Mouse (Mus musculus): ENCODE results near the gene Grap2. TPM values are rescaled to one million over a fixed set of nuclear protein-coding genes. Genes with fewer than 3 reads are reported as not detected.

Gene Grap2
- total and polyA plus RNA-seq, 3 experiments = 0.62 to 5.1 TPM; not detected in 1

DNA sequence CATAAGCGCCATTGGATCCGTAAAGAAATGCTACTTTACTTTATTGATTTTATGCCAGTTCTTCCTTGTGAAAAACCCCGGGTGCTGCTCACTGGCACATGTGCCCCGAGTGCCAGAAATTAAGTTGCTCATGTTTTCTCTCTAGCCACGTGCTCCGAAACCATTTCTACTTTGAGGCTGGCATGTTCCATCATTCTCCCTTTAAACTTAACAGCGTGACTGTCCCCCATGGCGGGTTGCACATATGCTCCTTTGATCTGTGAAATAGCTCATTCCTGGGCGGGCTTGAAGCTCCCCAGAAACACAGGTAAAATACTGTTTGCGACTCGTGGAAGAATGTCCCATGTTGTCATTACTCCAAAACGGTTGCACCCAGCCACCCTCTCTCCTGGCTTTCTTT lies 26.4 kb downstream of the Grap2 start:
- no peaks in the 10 kb centered on the region for H3K9me3 ChIP-seq (replicated peaks; ENCODE audit: insufficient read depth, low read length)
- TF ChIP-seq USF2 (IDR thresholded peaks at IDR 0.05; ENCODE audit: borderline replicate concordance in 1 of 2, insufficient read depth in 1 of 2, low read depth in 1 of 2, low read length in 2 of 2) (no peak), CTCF (IDR thresholded peaks at IDR 0.05 in 2 of 3, conservative IDR thresholded peaks at IDR 0.05 in 1 of 3; ENCODE audit: control insufficient read depth in 1 of 3, insufficient read depth in 1 of 3, low read depth in 2 of 3, low read length in 3 of 3, poor library complexity in 1 of 3, severe bottlenecking in 1 of 3) (no peak), EP300 (IDR thresholded peaks at IDR 0.05; ENCODE audit: low read depth in 1 of 2, low read length in 2 of 2) (no peak), MYB (IDR thresholded peaks at IDR 0.05; ENCODE audit: low read depth, low read length) (no peak), TAL1 (IDR thresholded peaks at IDR 0.05; ENCODE audit: low read length) (no peak), SIN3A (IDR thresholded peaks at IDR 0.05; ENCODE audit: low read length) (no peak), GABPA (IDR thresholded peaks at IDR 0.05; ENCODE audit: low read depth, low read length) (no peak), ZC3H11A (IDR thresholded peaks at IDR 0.05; ENCODE audit: low read depth, low read length) (no peak), MAZ (IDR thresholded peaks at IDR 0.05; ENCODE audit: low read depth, low read length) (no peak), RAD21 (IDR thresholded peaks at IDR 0.05; ENCODE audit: low read depth, low read length) (no peak), SMC3 (IDR thresholded peaks at IDR 0.05; ENCODE audit: low read depth, low read length) (no peak), TBP (IDR thresholded peaks at IDR 0.05; ENCODE audit: low read depth, low read length) (no peak), NRF1 (IDR thresholded peaks at IDR 0.05; ENCODE audit: insufficient read depth, low read depth, low read length, poor library complexity, severe bottlenecking) (no peak)
- no peak for DNase-seq (ENCODE audit: low read depth, low spot score)
- H3K79me2 ChIP-seq (ENCODE audit: control insufficient read depth, insufficient read depth, low read length, poor library complexity) = no peaks in the 10 kb centered on the region
- 0 out of 4 replicates have a peak, but pooled peaks cover 0 to 3% of the 10 kb centered on the region in 2 experiments for H3K4me1 ChIP-seq (ENCODE audit: control insufficient read depth in 1 of 2, insufficient read depth in 2 of 2, low read length in 2 of 2)
- H3K9ac ChIP-seq (ENCODE audit: control insufficient read depth, low read depth, low read length, poor library complexity, severe bottlenecking) = no peak overlapping the region
- H3K36me3 ChIP-seq (ENCODE audit: control insufficient read depth in 1 of 2, insufficient read depth in 2 of 2, low read length in 2 of 2) = no peaks in the 10 kb centered on the region
- H3K27me3 ChIP-seq (ENCODE audit: control insufficient read depth in 1 of 2, insufficient read depth in 2 of 2, low read length in 2 of 2) = peaks cover 0 to 4% of the 10 kb centered on the region in 2 experiments; a peak in 3 of 4 replicates
- H3K27ac ChIP-seq (ENCODE audit: control insufficient read depth, low read depth, low read length) = no peak overlapping the region
- H3K4me3 ChIP-seq (ENCODE audit: control insufficient read depth in 1 of 2, insufficient read depth in 1 of 2, low read depth in 2 of 2, low read length in 2 of 2) = no peak overlapping the region

DNA sequence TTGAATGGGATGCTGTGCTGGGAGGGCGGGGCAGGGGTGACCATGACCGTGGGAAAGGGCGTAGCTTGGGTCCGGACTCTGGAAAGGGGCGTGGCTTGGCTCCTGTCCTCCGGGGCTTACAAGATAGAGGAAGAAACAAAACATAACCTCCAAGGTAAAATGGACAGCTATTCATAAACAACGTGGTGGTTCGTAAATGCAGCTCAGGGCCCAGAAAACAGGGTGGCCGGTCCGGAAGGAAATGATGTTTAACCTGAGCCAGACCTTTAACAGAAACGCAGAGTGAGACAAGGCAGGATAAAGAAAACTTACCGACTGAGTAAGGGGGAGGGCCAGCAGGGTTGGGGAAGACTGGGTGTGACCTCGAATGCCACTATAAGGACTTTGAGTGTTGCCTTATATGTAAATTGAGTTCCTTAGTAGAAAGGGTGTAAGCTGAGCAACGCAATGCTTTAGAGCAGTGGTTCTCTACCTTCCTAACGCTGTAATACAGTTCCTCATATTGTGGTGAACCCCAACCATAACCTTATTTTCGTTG lies 26.9 kb downstream of the Grap2 start:
- no peaks in the 10 kb centered on the region for H3K9me3 ChIP-seq (replicated peaks; ENCODE audit: insufficient read depth, low read length)
- no peak overlapping the region for H3K27ac ChIP-seq (ENCODE audit: control insufficient read depth, low read depth, low read length)
- TF ChIP-seq USF2 (IDR thresholded peaks at IDR 0.05; ENCODE audit: borderline replicate concordance in 1 of 2, insufficient read depth in 1 of 2, low read depth in 1 of 2, low read length in 2 of 2) = no peak
- TF ChIP-seq POLR2AphosphoS5 (IDR thresholded peaks at IDR 0.05; ENCODE audit: borderline replicate concordance, low read depth, low read length) = no peak
- TF ChIP-seq MXI1 (IDR thresholded peaks at IDR 0.05; ENCODE audit: low read depth, low read length) = no peak
- no peak for TF ChIP-seq EP300 (IDR thresholded peaks at IDR 0.05; ENCODE audit: low read depth in 1 of 2, low read length in 2 of 2)
- no peak for TF ChIP-seq ZKSCAN1 (IDR thresholded peaks at IDR 0.05; ENCODE audit: low read depth, low read length)
- no peak overlapping the region for H3K9ac ChIP-seq (ENCODE audit: control insufficient read depth, low read depth, low read length, poor library complexity, severe bottlenecking)
- peaks cover 0 to 8% of the 10 kb centered on the region in 2 experiments; a peak in 3 of 4 replicates for H3K27me3 ChIP-seq (ENCODE audit: control insufficient read depth in 1 of 2, insufficient read depth in 2 of 2, low read length in 2 of 2)
- no peaks in the 10 kb centered on the region for H3K79me2 ChIP-seq (ENCODE audit: control insufficient read depth, insufficient read depth, low read length, poor library complexity)
- no peaks in the 10 kb centered on the region for H3K36me3 ChIP-seq (ENCODE audit: control insufficient read depth in 1 of 2, insufficient read depth in 2 of 2, low read length in 2 of 2)
- 0 out of 4 replicates have a peak, but pooled peaks cover 0 to 3% of the 10 kb centered on the region in 2 experiments for H3K4me1 ChIP-seq (ENCODE audit: control insufficient read depth in 1 of 2, insufficient read depth in 2 of 2, low read length in 2 of 2)
- peak; percentile 43 for DNase-seq (ENCODE audit: low read depth, low spot score)
- H3K4me3 ChIP-seq (ENCODE audit: control insufficient read depth in 1 of 2, insufficient read depth in 1 of 2, low read depth in 2 of 2, low read length in 2 of 2) = no peak overlapping the region

Measured in MEL (cell line).